Mouse (Mus musculus) hindbrain, embryonic 11.5 days (tissue): ENCODE data around the gene Zfp654. TPM values are rescaled to one million over a fixed set of nuclear protein-coding genes. Genes with fewer than 3 reads are reported as not detected.

Experiments used
- ATAC-seq: fragments of 200-750 bp; cut with Nextera tagmentation; 2 replicates; pipeline ENCODE4 v1.8.0; 2017; ENCODE audit warnings: mild to moderate bottlenecking, moderate TSS enrichment, moderate library complexity; ENCODE audit not compliant: low FRiP score
- DNase-seq: peaks from one replicate; pipeline ENCODE4 v3.0.0-alpha.2; 2015; ENCODE audit warnings: low spot score
- H3K27ac ChIP-seq: fragments of 300-500 bp; sonication (generic); 2 replicates; pipeline ENCODE4 v1.5.1; 2014; ENCODE audit warnings: mild to moderate bottlenecking, low read depth, low read length
- H3K27me3 ChIP-seq: fragments of 300-500 bp; sonication (generic); 2 replicates; pipeline ENCODE4 v1.6.1; 2014; ENCODE audit warnings: mild to moderate bottlenecking, low read length, moderate library complexity, mixed read lengths; ENCODE audit not compliant: control insufficient read depth, insufficient read depth
- H3K36me3 ChIP-seq: fragments of 300-500 bp; sonication (generic); 2 replicates; pipeline ENCODE4 v1.6.1; 2014; ENCODE audit warnings: mild to moderate bottlenecking, low read length, moderate library complexity, mixed read lengths; ENCODE audit not compliant: control insufficient read depth, insufficient read depth
- H3K4me1 ChIP-seq: fragments of 300-500 bp; sonication (generic); replicated peaks from 2 replicates; pipeline ENCODE4 v1.6.1; 2014; ENCODE audit warnings: low read length, mixed read lengths; ENCODE audit not compliant: control insufficient read depth, insufficient read depth
- H3K4me2 ChIP-seq: fragments of 300-500 bp; sonication (generic); replicated peaks from 2 replicates; pipeline ENCODE4 v1.6.1; 2014; ENCODE audit warnings: mild to moderate bottlenecking, low read depth, low read length
- H3K4me3 ChIP-seq: fragments of 300-500 bp; sonication (generic); 2 replicates; pipeline ENCODE4 v1.5.1; 2014; ENCODE audit warnings: low read depth, low read length
- H3K9ac ChIP-seq: fragments of 300-500 bp; sonication (generic); 2 replicates; pipeline ENCODE4 v1.6.1; 2014; ENCODE audit warnings: low read depth, low read length
- H3K9me3 ChIP-seq: fragments of 300-500 bp; sonication (generic); 2 replicates; pipeline ENCODE4 v1.6.1; 2016; ENCODE audit warnings: low read length; ENCODE audit not compliant: control insufficient read depth
- WGBS: fragments of 180-500 bp; shearing (Covaris S2); extraction: QIAGEN DNeasy Blood & Tissue Kit; methylation state at CpG from one replicate; pipeline ENCODE4 v1.1.7; 2014; 5-methylcytosine and 5-hydroxymethylcytosine counted together
- polyA plus RNA-seq: library from polyadenylated mRNA; unstranded; fragments of >200 nt; fragmentation: Nextera tagmentation; extraction: Ambion mirVana; gene quantifications from 2 replicates; pipeline ENCODE4 v1.2.1, GENCODE M21; 2014

The Zfp654 gene
- polyA plus RNA-seq, 1 experiment from 2014 or later, result 7.6 TPM

DNA sequence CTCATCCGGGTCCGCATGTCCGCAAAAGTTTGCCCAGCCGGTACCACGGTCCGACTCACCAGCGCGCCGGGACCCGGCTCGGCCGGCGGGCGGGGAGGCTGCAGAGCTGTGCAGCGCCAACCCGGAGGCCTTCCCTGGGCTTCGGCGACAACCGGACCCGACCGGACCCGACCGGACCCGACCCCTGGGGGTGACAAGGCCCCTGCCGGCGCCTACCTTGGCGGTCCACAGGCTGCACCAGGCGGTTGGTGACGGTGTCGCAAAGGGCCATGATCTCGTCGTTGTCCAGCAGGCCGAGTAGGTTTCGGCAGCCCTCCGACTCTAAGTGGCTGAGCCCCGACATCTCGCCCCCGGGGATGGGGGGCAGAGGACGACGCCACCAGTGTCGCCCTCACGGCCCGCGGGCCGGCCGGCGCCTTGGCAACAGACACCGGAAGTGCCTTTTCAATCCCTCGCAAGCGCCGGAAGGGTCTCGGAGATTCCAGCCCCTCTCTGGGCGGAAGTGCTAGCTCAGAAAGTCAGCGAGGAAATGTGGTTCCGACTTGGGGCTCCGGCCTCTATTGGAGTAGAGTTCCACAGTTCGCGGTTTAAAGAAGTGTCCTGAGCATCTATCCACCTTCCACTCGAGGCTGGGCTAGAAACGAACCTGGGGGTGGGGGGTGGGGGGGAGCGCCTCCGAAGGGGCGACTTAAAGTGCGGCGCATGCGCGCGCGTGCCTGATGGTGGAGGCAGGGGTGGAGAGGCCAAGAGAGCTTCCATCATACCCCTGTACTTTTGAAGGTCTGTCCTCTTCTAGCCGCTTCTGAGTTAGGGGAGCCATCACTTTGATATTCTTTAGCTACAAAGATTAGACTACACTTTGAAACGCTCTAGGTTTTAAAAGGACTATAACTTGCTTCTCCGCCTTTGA lies 80.7 kb downstream of the Zfp654 start, which contains the start of gene 4930453N24Rik:
Gene 4930453N24Rik, minus strand, starts transcription at position 641 of the 910 bp plus-strand sequence.
- no peaks in the 10 kb centered on the region for H3K9me3 ChIP-seq
- ATAC-seq, result peak; percentile 97
- WGBS, result 3% methylated on average over 72 of the region's 72 CpGs

DNA sequence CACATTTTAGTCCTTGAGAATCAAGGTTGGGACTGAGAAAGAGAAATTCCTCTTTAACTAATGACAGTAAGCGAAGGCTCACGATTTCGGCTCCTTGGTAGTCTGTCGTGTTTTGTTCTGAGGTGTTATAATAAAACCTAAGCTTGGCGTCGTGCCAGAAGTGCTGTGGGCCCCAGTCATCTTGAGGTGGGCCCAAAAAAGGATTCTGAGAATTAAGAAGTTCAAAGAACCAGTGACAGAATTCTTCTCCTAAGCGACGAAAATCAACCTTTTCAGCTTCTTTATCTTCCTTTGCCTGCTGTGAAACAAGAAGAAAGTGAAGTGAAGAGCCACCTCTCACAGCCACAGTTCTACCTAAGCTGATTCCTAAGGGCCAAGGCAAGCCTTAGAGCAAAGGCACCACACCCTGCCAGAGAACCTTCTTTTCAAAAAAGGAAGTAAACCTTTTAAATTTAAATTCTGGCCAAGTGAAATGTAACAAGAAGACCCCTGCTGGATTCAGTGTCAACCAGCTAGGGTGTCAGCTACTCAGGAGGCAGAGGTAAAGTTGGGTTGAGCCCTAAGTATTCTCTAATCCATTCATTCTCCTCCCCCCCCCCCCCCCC lies 84.7 kb downstream of the Zfp654 start:
- Histone ChIP-seq H3K4me3 (no peak overlapping the region), H3K27ac (no peak overlapping the region), H3K27me3 (no peaks in the 10 kb centered on the region), H3K9me3 (no peaks in the 10 kb centered on the region), H3K36me3 (peaks cover 4% of the 10 kb centered on the region; the same call in 1 of the 2 replicates), H3K9ac (no peak overlapping the region), H3K4me1 (no peaks in the 10 kb centered on the region), H3K4me2 (no peak overlapping the region)
- no peak for ATAC-seq
- DNase-seq, result no peak
- WGBS, result 96% methylated on average over 8 of the region's 8 CpGs

More for the DNA sequence above, 80.7 kb downstream of the Zfp654 start, which contains the start of gene 4930453N24Rik:
- H3K4me1 ChIP-seq, result no peaks in the 10 kb centered on the region
- H3K36me3 ChIP-seq, result no peaks in the 10 kb centered on the region
- H3K27ac ChIP-seq, result peak within 1 kb of the TSS; percentile 67
- no peaks in the 10 kb centered on the region for H3K27me3 ChIP-seq
- peak within 1 kb of the TSS; percentile 91 for H3K4me3 ChIP-seq
- peak within 1 kb of the TSS; percentile 84 for H3K9ac ChIP-seq
- H3K4me2 ChIP-seq, result peak within 1 kb of the TSS; percentile 45
- DNase-seq, result peak; percentile 92

DNA sequence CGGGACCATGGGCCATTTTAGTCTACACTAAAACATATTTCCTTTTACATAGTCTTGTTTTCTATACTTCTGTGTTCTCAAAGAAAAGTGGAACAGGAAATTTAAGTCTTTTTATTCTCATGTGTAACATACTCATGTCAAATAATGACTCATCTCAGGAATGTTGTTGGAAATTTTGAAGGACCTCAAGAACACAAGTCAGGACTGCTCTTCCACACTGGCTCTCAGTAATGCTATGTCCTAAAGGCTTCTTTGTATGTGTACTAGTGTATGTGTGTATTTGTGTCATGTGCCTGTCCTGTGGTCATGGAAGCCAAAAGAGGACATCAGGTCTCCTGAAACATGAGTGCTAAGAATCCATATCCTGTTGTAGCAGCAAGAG lies 92.2 kb downstream of the Zfp654 start:
- Histone ChIP-seq H3K27me3 (no peaks in the 10 kb centered on the region), H3K9me3 (no peaks in the 10 kb centered on the region), H3K4me2 (no peak overlapping the region), H3K27ac (no peak overlapping the region), H3K36me3 (peaks cover 4% of the 10 kb centered on the region; the same call in 1 of the 2 replicates), H3K4me1 (no peaks in the 10 kb centered on the region), H3K9ac (no peak overlapping the region), H3K4me3 (no peak overlapping the region)
- DNase-seq (no peak), ATAC-seq (no peak)
- 94% methylated on average over 1 of the region's 1 CpGs for WGBS

DNA sequence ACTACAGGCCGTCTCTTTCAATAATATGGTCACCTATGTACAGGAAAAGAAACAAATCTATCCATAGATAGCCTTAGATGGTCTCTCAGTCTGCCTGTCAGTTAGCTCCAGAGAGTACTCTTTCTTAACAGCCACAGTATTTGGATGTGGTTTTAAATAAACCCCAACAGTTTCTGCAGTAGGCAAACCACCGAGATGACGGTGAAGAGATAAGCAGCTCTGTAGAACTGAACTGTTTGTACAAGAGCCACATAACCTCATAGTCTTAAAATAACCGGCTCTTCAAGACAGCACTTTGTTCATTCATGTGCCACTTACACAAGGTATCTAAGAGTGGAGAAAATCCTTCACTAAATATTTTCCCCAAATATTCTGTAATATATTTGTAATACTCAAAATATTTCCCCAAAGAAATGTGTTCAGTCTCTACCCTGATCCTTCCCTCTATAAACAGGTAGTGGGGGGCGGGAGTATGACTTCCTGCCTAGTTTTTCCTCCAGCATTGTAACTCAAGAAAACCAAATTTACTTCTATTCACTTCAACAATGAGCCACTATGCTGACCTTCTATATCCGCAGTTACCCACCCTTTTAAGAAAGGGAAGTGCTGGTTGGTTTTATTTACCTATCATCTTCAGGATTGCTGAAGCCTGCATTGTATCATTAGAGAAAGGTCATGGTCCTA lies 92.7 kb downstream of the Zfp654 start:
- ATAC-seq (no peak), DNase-seq (no peak)
- Histone ChIP-seq H3K9ac (no peak overlapping the region), H3K4me3 (no peak overlapping the region), H3K27ac (no peak overlapping the region), H3K27me3 (no peaks in the 10 kb centered on the region), H3K4me2 (no peak overlapping the region), H3K4me1 (no peaks in the 10 kb centered on the region), H3K9me3 (no peaks in the 10 kb centered on the region), H3K36me3 (peaks cover 4% of the 10 kb centered on the region; the same call in 1 of the 2 replicates)
- 88% methylated on average over 6 of the region's 6 CpGs for WGBS

DNA sequence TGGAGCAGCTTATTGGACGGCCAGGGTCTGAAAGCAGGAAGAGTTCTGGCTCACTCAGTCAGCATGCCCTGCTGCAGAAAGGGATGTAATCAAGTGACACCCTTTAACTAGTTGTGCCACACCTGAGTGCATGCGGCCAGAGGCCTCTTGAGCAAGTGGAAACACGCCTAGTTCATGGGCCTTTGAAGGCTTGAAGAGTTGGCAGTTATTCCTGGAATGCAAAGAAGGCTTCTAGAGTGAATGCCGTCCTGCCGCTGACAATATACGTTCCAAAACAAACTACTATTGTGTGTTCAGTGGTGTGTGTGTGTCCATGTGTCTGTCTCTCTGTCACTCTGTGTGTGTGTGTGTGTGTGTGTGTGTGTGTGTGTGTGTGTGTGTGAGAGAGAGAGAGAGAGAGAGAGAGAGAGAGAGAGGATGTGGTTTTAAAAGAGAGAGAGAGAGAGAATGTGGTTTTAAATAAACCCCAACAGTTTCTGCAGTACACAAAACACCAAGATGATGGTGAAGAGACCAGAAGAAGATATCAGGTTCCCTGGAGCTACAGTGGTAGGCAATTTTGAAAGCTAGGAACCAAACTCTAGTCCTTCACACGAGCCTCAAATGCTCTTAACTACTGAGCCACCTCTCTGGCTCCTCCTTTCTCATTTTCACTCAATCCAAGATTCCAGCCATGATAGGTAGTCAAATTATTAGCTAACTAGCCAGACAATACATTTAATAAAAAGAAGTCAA lies 93.6 kb downstream of the Zfp654 start:
- H3K9me3 ChIP-seq, result no peaks in the 10 kb centered on the region
- H3K4me2 ChIP-seq, result no peak overlapping the region
- no peaks in the 10 kb centered on the region for H3K27me3 ChIP-seq
- no peak overlapping the region for H3K9ac ChIP-seq
- no peak overlapping the region for H3K27ac ChIP-seq
- no peaks in the 10 kb centered on the region for H3K36me3 ChIP-seq
- no peaks in the 10 kb centered on the region for H3K4me1 ChIP-seq
- WGBS, result 90% methylated on average over 7 of the region's 7 CpGs
- H3K4me3 ChIP-seq, result no peak overlapping the region
- ATAC-seq (no peak), DNase-seq (no peak)

DNA sequence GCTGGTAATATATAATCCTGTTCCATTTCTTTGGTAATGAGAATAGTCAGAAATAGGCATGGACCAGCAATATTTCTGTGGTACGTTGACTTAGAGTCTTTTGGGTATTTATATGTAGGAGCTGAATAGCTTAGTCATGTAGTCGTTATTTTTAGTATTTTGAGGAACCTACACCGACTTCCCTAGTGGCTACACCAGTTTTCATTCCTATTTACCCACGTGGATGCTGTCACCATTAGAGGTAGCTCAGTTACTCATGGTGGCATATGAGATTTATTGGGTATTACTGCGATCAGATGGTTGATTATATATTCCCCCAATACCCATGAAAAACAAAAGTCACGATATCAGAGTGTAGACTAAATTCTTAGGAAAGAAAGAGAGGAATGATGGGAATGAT lies 95.1 kb downstream of the Zfp654 start:
- Histone ChIP-seq H3K27me3 (no peaks in the 10 kb centered on the region), H3K4me2 (no peak overlapping the region), H3K36me3 (no peaks in the 10 kb centered on the region), H3K4me1 (no peaks in the 10 kb centered on the region), H3K4me3 (no peak overlapping the region), H3K9me3 (no peaks in the 10 kb centered on the region), H3K27ac (no peak overlapping the region), H3K9ac (no peak overlapping the region)
- 90% methylated on average over 6 of the region's 6 CpGs for WGBS
- DNase-seq, result no peak
- no peak for ATAC-seq

DNA sequence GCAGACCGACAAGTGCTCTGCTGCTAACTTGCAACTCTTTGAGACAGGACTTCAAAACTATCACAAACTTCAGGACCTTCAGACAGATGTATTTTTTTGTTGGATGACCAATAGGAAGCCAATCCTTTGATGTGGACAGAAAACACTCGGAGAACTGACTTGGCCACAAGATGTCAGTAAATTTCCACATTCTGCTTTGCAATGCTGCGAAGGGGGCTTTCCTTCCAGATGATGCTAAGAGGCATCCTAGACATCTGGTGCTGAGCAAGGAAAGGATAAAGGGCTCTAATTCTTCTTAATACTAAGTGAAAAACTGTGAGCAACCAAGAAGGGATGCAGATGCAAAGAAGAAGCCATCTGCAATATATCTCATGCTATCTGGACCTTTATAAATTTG lies 96.7 kb downstream of the Zfp654 start:
- ATAC-seq, result peak; percentile 41; the same call in 1 of the 2 replicates
- Histone ChIP-seq H3K4me2 (no peak overlapping the region), H3K27ac (no peak overlapping the region), H3K36me3 (no peaks in the 10 kb centered on the region), H3K4me3 (no peak overlapping the region), H3K9me3 (no peaks in the 10 kb centered on the region), H3K27me3 (no peaks in the 10 kb centered on the region), H3K9ac (no peak overlapping the region), H3K4me1 (no peaks in the 10 kb centered on the region)
- WGBS, result 45% methylated on average over 3 of the region's 3 CpGs
- DNase-seq, result peak; percentile 61

DNA sequence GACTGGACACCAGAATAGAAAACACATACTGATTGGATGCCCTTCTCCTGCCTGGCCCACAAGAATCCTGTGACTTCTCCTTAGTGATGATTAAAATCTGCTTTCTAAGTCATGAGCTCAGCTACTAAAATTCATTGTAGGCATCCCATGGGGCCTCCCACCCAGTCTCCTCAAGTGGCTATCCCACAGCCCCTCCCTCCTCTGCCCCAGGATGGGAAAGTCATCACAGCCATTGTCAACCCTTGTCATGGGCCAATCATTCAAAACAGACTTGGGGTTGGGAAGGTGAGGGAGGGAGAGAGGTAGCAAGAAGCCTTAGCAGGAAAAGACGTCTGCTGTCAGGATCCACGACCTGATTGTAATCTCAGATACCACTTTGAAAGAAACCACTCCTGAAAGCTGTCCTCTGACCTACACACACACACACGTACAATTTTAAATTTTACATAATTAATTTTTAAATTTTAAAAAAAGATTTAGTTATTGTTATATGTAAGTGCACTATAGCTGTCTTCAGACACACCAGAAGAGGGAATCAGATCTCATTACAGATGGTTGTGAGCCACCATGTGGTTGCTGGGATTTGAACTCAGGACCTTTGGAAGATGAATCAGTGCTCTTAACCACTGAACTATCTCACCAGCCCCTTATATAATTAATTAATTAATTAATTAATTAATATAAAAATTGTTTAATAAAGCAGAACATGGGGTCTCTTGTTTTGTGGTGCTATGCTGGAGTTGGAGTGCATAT lies 97.3 kb downstream of the Zfp654 start:
- Histone ChIP-seq H3K27me3 (no peaks in the 10 kb centered on the region), H3K36me3 (no peaks in the 10 kb centered on the region), H3K4me3 (no peak overlapping the region), H3K27ac (no peak overlapping the region), H3K4me2 (no peak overlapping the region), H3K9me3 (no peaks in the 10 kb centered on the region), H3K4me1 (no peaks in the 10 kb centered on the region), H3K9ac (no peak overlapping the region)
- DNase-seq (no peak), ATAC-seq (no peak)
- WGBS, result 65% methylated on average over 3 of the region's 3 CpGs
